Mouse (Mus musculus) central nervous system, embryonic 11.5 days (tissue): ENCODE data around the gene Cntn6. TPM values are rescaled to one million over a fixed set of nuclear protein-coding genes. Genes with fewer than 3 reads are reported as not detected.

Experiments
- polyA plus RNA-seq: library from polyadenylated mRNA; depleted of rRNA; stranded (reverse); fragments of >200 nt; gene quantifications from 2 replicates; pipeline ENCODE4 v1.2.3, GENCODE M21; 2012; rRNA removed

Gene Cntn6
- 1.5 and 1.7 TPM in 2 replicates for polyA plus RNA-seq

DNA sequence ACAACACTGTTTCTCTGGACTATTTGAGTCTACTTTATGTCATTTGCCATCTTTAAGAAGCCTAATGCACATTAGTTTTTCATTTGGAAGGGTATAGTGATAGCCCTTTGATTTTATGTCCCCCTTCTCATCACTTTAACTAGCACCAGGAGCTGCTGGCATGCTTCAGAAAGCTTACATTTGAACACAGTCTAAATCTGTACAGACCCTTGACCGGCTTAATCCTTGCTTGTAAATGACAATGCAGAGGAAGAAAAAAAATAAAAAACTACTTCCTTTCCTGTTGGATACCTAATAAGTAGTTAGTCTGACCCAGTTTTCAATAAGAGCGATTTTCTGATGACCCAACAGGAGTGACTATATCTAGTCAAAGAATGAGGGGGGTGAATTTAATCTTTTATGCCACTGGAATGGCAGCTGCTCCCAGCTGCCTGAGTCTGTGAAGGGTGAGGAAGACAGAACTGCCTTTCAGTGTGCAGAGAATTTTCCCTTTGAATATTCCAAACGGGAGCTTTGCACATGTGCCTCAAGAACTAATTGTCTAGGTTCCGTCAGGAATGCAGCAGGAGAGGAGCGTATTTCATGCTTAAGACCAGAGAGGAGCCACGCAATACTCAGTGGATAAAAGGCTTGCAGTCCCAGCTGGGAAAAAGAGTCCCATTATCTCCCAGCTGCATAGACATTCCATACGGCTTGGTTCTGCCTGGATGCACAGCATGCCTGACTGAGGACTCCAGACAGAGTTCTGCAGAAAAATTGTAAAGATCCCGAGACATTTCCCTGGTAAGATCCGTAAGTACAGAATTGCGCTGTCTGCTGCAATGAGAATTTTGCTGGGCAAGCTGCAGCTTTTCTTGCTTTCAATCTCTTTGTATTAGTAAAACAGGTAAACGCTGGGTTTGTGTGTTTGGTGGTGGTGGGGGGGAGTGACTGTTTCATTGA, at the start of gene Cntn6:
TSS of gene Cntn6 (plus strand) at position 301 of the 942 bp plus-strand sequence.

